Mouse (Mus musculus) E14TG2a.4 (cell line): ENCODE data around the gene Neo1.

Experiments used
- H3K27me3 ChIP-seq: 2 replicates; pipeline ENCODE4 v1.6.1; 2014; ENCODE audit warnings: low read length, control low read depth; ENCODE audit not compliant: insufficient read depth
- H3K36me3 ChIP-seq: 2 replicates; pipeline ENCODE4 v1.6.1; 2014; ENCODE audit warnings: low read length, control low read depth; ENCODE audit not compliant: insufficient read depth
- H3K4me1 ChIP-seq: replicated peaks from 2 replicates; pipeline ENCODE4 v1.6.1; 2014; ENCODE audit warnings: low read depth, low read length, control low read depth
- H3K4me3 ChIP-seq: replicated peaks from 2 replicates; pipeline ENCODE4 v1.5.1; 2014; ENCODE audit warnings: mild to moderate bottlenecking, low read length
- H3K9me3 ChIP-seq: 2 replicates; pipeline ENCODE4 v1.6.1; 2014; ENCODE audit warnings: low read length, control low read depth
- CTCF ChIP-seq: conservative IDR thresholded peaks from 2 replicates; pipeline ENCODE4 v1.5.1; 2014; ENCODE audit warnings: low read length
- NANOG ChIP-seq: IDR thresholded peaks from 2 replicates; pipeline ENCODE4 v1.6.1; 2014; ENCODE audit warnings: borderline replicate concordance, low read length, mixed read lengths
- POU5F1 ChIP-seq: IDR thresholded peaks from 2 replicates; pipeline ENCODE4 v1.6.1; 2014; ENCODE audit warnings: low read length, borderline replicate concordance

The Neo1 gene

DNA sequence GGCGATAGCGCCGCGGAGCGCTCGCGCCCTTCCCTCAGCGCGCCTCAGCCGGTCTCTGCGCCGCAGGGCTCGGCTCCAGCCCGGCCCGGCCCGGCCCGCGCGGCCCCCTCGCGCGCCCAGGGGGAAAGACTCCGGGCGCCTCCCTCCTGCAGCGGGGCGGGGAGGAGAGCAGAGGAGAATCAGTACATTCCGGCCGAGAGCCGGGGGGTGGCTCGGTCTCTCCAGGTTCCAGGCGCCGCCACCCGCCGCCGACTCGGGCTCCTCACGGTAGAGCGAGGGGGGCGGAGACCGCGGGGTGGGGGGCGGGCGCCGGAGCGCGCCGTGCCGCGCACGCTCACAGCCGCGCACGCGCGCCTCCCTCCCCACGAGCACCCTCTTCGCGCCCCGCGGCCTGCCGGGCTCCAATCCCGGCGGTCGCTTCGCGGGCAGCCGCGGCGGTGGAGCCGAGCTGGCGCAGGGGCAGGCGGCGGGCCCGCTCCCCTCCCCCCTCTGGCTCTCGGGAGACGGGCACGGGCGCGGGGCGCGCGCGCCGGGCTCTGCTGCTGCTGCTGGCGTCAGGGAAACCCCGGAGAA is at the start of gene Neo1:
Neo1 (minus strand) TSS at position 283 of the 573 bp plus-strand sequence.
- H3K4me3 ChIP-seq, result peak within 1 kb of the TSS; percentile 94
- no peaks in the 10 kb centered on the region for H3K36me3 ChIP-seq
- H3K4me1 ChIP-seq, result peaks cover 14% of the 10 kb centered on the region
- no peaks in the 10 kb centered on the region for H3K9me3 ChIP-seq
- no peaks in the 10 kb centered on the region for H3K27me3 ChIP-seq
- no peak for TF ChIP-seq CTCF
- TF ChIP-seq NANOG, result no peak
- no peak for TF ChIP-seq POU5F1

GRCm38 (mm10) chr9:59075632-59076031 is 39.4 kb upstream of the Neo1 start:
- no peak for TF ChIP-seq CTCF
- no peak for TF ChIP-seq POU5F1
- TF ChIP-seq NANOG, result no peak
- no peaks in the 10 kb centered on the region for H3K9me3 ChIP-seq
- peaks cover 7% of the 10 kb centered on the region; the same call in 1 of the 2 replicates for H3K4me1 ChIP-seq
- 0 out of 2 replicates have a peak, but pooled peaks cover 2% of the 10 kb centered on the region for H3K27me3 ChIP-seq
- no peak overlapping the region for H3K4me3 ChIP-seq
- H3K36me3 ChIP-seq, result no peaks in the 10 kb centered on the region

GRCm38 (mm10) chr9:59073887-59074286 is 37.6 kb upstream of the Neo1 start:
- Histone ChIP-seq H3K4me1 (peaks cover 7% of the 10 kb centered on the region; the same call in 1 of the 2 replicates), H3K36me3 (no peaks in the 10 kb centered on the region), H3K9me3 (no peaks in the 10 kb centered on the region), H3K4me3 (no peak overlapping the region), H3K27me3 (0 out of 2 replicates have a peak, but pooled peaks cover 2% of the 10 kb centered on the region)
- TF ChIP-seq CTCF (no peak), POU5F1 (no peak), NANOG (no peak)

- Histone ChIP-seq H3K27me3 (0 out of 2 replicates have a peak, but pooled peaks cover 2% of the 10 kb centered on the region), H3K9me3 (no peaks in the 10 kb centered on the region), H3K4me3 (no peak overlapping the region), H3K4me1 (peaks cover 7% of the 10 kb centered on the region; the same call in 1 of the 2 replicates), H3K36me3 (no peaks in the 10 kb centered on the region)
- TF ChIP-seq NANOG, result no peak
- TF ChIP-seq POU5F1, result no peak
- TF ChIP-seq CTCF, result no peak
Observed at GRCm38 (mm10) chr9:59072076-59072777, 36.0 kb upstream of the Neo1 start.

DNA sequence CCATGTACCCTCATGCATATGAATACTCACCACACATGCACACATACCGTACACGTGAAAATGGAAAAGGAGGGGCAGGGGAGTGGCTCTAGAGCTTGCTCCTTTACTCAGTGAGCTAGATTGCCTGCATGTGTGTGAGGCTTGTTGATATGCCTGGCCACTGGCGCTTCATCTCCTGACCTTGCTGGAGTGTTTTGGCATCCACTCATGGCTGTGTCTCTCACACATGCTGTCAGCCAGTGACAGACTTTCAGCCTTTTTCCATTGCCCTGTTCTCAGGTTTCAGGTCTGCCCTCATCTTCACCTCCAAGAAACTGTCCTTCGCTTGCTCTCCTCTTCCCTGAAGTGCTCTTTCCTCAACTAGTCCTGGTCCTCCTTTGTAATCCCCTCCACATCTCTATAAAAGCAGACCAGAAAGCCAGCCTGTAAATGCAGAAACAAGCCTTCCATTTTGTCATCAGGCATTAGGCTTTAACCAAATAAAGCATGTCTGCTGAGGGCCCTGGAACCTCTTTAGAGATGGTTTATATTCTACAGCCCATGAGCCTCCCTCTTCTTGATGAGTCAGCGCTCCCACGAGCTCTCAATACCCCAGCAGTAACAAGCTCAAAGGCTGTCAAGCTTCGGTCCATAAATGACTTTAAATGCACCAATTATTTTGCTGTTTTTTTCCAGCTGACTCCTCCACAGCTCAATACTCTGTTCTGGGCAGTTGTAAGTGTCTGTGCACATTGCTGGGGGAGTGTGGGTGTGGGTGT is 35.2 kb upstream of the Neo1 start:
- no peak for TF ChIP-seq CTCF
- TF ChIP-seq POU5F1, result no peak
- no peak for TF ChIP-seq NANOG
- peaks cover 7% of the 10 kb centered on the region; the same call in 1 of the 2 replicates for H3K4me1 ChIP-seq
- 0 out of 2 replicates have a peak, but pooled peaks cover 2% of the 10 kb centered on the region for H3K27me3 ChIP-seq
- no peaks in the 10 kb centered on the region for H3K36me3 ChIP-seq
- H3K9me3 ChIP-seq, result no peaks in the 10 kb centered on the region
- H3K4me3 ChIP-seq, result no peak overlapping the region

- H3K9me3 ChIP-seq, result no peaks in the 10 kb centered on the region
- H3K27me3 ChIP-seq, result 0 out of 2 replicates have a peak, but pooled peaks cover 2% of the 10 kb centered on the region
- peaks cover 7% of the 10 kb centered on the region; the same call in 1 of the 2 replicates for H3K4me1 ChIP-seq
- H3K36me3 ChIP-seq, result no peaks in the 10 kb centered on the region
- no peak overlapping the region for H3K4me3 ChIP-seq
- no peak for TF ChIP-seq CTCF
- no peak for TF ChIP-seq NANOG
- TF ChIP-seq POU5F1, result no peak
Observed at GRCm38 (mm10) chr9:59070216-59070615, 34.0 kb upstream of the Neo1 start.

DNA sequence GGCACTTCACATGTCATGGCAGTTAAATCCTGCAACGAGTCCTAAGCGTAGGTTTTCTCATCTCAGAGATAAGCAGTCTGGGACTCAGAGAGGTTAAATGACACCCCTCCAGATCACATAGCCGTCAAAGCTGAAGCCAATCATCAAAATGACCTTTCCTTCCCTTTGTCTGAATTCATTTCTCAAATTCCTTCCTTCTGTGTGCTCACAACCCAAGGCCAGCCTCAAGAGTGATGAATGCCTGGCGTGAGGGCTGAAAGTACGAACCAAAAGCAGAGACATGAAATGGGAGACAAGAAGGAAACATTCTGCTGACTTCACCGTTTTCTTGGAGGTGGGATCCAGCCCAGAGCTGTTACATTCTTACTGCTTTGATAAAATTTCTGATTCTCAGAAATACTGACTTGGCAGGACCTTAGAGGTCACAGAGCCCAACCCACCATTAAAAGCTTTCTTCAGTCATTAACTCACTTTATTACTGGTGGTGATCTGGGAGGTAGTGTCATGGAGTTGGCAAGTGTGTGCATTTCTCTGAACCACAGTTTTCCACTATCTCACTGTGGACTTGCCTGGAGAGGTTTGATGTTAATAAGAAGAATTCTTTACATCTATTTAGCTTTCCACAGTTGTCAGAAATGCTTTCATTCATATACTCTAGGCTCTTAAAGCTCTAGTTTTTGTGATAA is 29.5 kb upstream of the Neo1 start:
- no peaks in the 10 kb centered on the region for H3K27me3 ChIP-seq
- no peak overlapping the region for H3K4me3 ChIP-seq
- H3K36me3 ChIP-seq, result no peaks in the 10 kb centered on the region
- H3K9me3 ChIP-seq, result no peaks in the 10 kb centered on the region
- TF ChIP-seq CTCF, result no peak
- no peaks in the 10 kb centered on the region for H3K4me1 ChIP-seq

- Histone ChIP-seq H3K9me3 (no peaks in the 10 kb centered on the region), H3K27me3 (no peaks in the 10 kb centered on the region), H3K36me3 (no peaks in the 10 kb centered on the region), H3K4me1 (peaks cover 3% of the 10 kb centered on the region; the same call in 1 of the 2 replicates), H3K4me3 (no peak overlapping the region)
- TF ChIP-seq NANOG (no peak), POU5F1 (no peak), CTCF (no peak)
Observed at GRCm38 (mm10) chr9:59062409-59062808, 26.2 kb upstream of the Neo1 start.
